Mouse (Mus musculus) thymus, postnatal 4 days (tissue): ENCODE results near the gene 1700001O22Rik.

Experiments used
- DNase-seq: peaks from one replicate; pipeline ENCODE4 v3.0.0; 2021

1700001O22Rik gene

DNA sequence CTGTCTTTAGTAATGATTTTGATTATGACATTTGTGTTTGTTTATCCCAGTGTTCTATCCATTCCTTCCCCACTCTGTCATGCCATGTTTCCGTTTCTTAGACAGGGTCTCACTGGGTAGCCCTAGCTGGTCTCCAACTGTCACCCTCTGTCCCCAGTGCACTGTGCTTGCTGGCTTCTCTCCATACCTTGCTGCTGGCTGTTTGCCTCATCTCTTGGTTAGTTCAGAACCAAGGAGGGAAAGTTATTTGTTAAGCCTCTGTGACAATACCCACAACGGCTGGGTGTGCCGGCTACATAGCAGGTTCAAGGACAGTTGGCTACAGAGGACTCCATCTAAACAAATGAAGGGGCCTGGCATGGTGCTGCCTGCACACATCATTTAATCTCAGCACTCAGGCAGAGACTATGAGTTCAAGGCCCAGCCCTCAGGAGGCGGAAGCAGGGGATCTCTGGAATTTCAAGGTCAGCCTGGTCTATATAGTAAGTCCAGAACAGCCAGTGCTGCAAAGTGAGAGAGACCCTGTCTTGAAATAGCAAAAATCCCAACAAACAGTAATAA lies 55.8 kb downstream of the 1700001O22Rik start:
- DNase-seq: no peak
